In genomic region chr17:23960084-23960738, GRCm38 (mm10) we compare ENCODE assay signal across 8 mouse cellular contexts. TPM values are rescaled to one million over a fixed set of nuclear protein-coding genes. Genes with fewer than 3 reads are reported as not detected.
DNase-seq lines count a peak whose midpoint lies in the region; ATAC-seq and TF ChIP-seq lines count a peak whose summit lies in the region.

No protein-coding gene starts in this region.

- H3K36me3 ChIP-seq in embryonic facial prominence, embryonic 12.5 days, result no peaks in the 10 kb centered on the region
- H3K36me3 ChIP-seq in limb, embryonic 10.5 days, result no peaks in the 10 kb centered on the region
- H3K36me3 ChIP-seq in midbrain, embryonic 15.5 days (replicated peaks), result no peaks in the 10 kb centered on the region
- no peaks in the 10 kb centered on the region for H3K36me3 ChIP-seq in spleen, adult 2 months (ENCODE audit: control insufficient read depth, insufficient read depth, low read length)

- TF ChIP-seq POLR2A in spleen, adult 2 months (IDR thresholded peaks at IDR 0.05; ENCODE audit: low read depth, low read length), result no peak

- ATAC-seq in embryonic facial prominence, embryonic 12.5 days (ENCODE audit: insufficient number of reproducible peaks, insufficient read depth, low FRiP score, low TSS enrichment), result peak; percentile 84
- ATAC-seq in midbrain, embryonic 15.5 days (replicated peaks), result peak; percentile 94

- no peaks in the 10 kb centered on the region for H3K27me3 ChIP-seq in embryonic facial prominence, embryonic 12.5 days
- no peaks in the 10 kb centered on the region for H3K27me3 ChIP-seq in limb, embryonic 10.5 days (ENCODE audit: low read depth, poor library complexity, severe bottlenecking)
- H3K27me3 ChIP-seq in midbrain, embryonic 15.5 days (replicated peaks), result no peaks in the 10 kb centered on the region
- no peaks in the 10 kb centered on the region for H3K27me3 ChIP-seq in spleen, adult 2 months (ENCODE audit: control insufficient read depth, insufficient read depth, low read length)

- H3K4me3 ChIP-seq in embryonic facial prominence, embryonic 12.5 days, result no peak overlapping the region
- no peak overlapping the region for H3K4me3 ChIP-seq in limb, embryonic 10.5 days
- no peak overlapping the region for H3K4me3 ChIP-seq in midbrain, embryonic 15.5 days
- no peak overlapping the region for H3K4me3 ChIP-seq in spleen, adult 2 months (ENCODE audit: extremely low read depth, insufficient read depth, insufficient read length)

- no peaks in the 10 kb centered on the region for H3K4me1 ChIP-seq in embryonic facial prominence, embryonic 12.5 days
- 0 out of 2 replicates have a peak, but pooled peaks cover 6% of the 10 kb centered on the region for H3K4me1 ChIP-seq in limb, embryonic 10.5 days
- H3K4me1 ChIP-seq in midbrain, embryonic 15.5 days, result no peaks in the 10 kb centered on the region
- H3K4me1 ChIP-seq in spleen, adult 2 months (ENCODE audit: control insufficient read depth, insufficient read depth, insufficient read length), result no peaks in the 10 kb centered on the region

- peak; percentile 75 for DNase-seq in A20 (ENCODE audit: low read depth, low spot score)
- DNase-seq in adrenal gland, postnatal 36 days, result peak; percentile 76 to 80
- peak; percentile 71 to 87 for DNase-seq in heart, adult 18-20 months
- peak; percentile 78 for DNase-seq in kidney, adult 18-20 months
- peak; percentile 85 for DNase-seq in limb, embryonic 10.5 days (ENCODE audit: low spot score)
- peak in 1 of 2 experiments; percentile 65 for DNase-seq in spleen, adult 2 months (ENCODE audit: low read depth in 1 of 2, low spot score in 2 of 2)

- H3K9ac ChIP-seq in embryonic facial prominence, embryonic 12.5 days, result no peak overlapping the region
- no peak overlapping the region for H3K9ac ChIP-seq in midbrain, embryonic 15.5 days

- H3K9me3 ChIP-seq in embryonic facial prominence, embryonic 12.5 days, result no peaks in the 10 kb centered on the region
- no peaks in the 10 kb centered on the region for H3K9me3 ChIP-seq in limb, embryonic 10.5 days (replicated peaks)
- no peaks in the 10 kb centered on the region for H3K9me3 ChIP-seq in midbrain, embryonic 15.5 days

- WGBS in embryonic facial prominence, embryonic 12.5 days, result 38% methylated on average over 3 of the region's 3 CpGs
- 38% methylated on average over 3 of the region's 3 CpGs for WGBS in limb, embryonic 10.5 days
- 42% methylated on average over 3 of the region's 3 CpGs for WGBS in midbrain, embryonic 15.5 days
- 41% methylated on average over 3 of the region's 3 CpGs for WGBS in spleen, adult 2 months

- H3K27ac ChIP-seq in embryonic facial prominence, embryonic 12.5 days, result no peak overlapping the region
- peak overlapping the region; percentile 85 for H3K27ac ChIP-seq in limb, embryonic 10.5 days
- no peak overlapping the region for H3K27ac ChIP-seq in midbrain, embryonic 15.5 days
- H3K27ac ChIP-seq in spleen, adult 2 months (ENCODE audit: insufficient read depth, low read length), result no peak overlapping the region

- H3K4me2 ChIP-seq in embryonic facial prominence, embryonic 12.5 days (replicated peaks), result no peak overlapping the region
- H3K4me2 ChIP-seq in midbrain, embryonic 15.5 days, result no peak overlapping the region

- TF ChIP-seq CTCF in spleen, adult 2 months (IDR thresholded peaks at IDR 0.05; ENCODE audit: extremely low read depth, insufficient read depth, insufficient read length, insufficient replicate concordance), result peak; percentile 90; the same call in 1 of the 2 replicates

RNA-seq across cellular contexts. Expression of gene Sbpl, which starts 5.1 kb away (rescaled TPM):
- total RNA-seq in adrenal gland, postnatal 36 days (2021), result not detected
- not detected in 2 replicates for polyA plus RNA-seq in embryonic facial prominence, embryonic 12.5 days (2016; fragmentation: Nextera tagmentation; extraction: Ambion mirVana)
- total RNA-seq in heart, adult 18-20 months (2021), result not detected
- polyA plus RNA-seq in limb, embryonic 10.5 days (2016; fragmentation: Nextera tagmentation; extraction: Ambion mirVana), result not detected in 2 replicates
- polyA plus RNA-seq in midbrain, embryonic 15.5 days (2015; fragmentation: Nextera tagmentation; extraction: Ambion mirVana), result not detected in 2 replicates
- polyA plus RNA-seq in spleen, adult 2 months (2012; rRNA removed), result not detected in 2 replicates

RNA-seq across cellular contexts. Expression of gene Sbp, which starts 18.7 kb away (rescaled TPM):
- not detected for total RNA-seq in adrenal gland, postnatal 36 days (2021)
- polyA plus RNA-seq in embryonic facial prominence, embryonic 12.5 days (2016; fragmentation: Nextera tagmentation; extraction: Ambion mirVana), result not detected in 2 replicates
- total RNA-seq in heart, adult 18-20 months (2021), result not detected
- polyA plus RNA-seq in limb, embryonic 10.5 days (2016; fragmentation: Nextera tagmentation; extraction: Ambion mirVana), result not detected in 2 replicates
- not detected in 2 replicates for polyA plus RNA-seq in midbrain, embryonic 15.5 days (2015; fragmentation: Nextera tagmentation; extraction: Ambion mirVana)
- not detected in 2 replicates for polyA plus RNA-seq in spleen, adult 2 months (2012; rRNA removed)

RNA-seq across cellular contexts. Expression of gene Prss30, which starts 20.2 kb away (rescaled TPM):
- total RNA-seq in adrenal gland, postnatal 36 days (2021), result under 1 TPM; 0.23 to 0.33 TPM
- polyA plus RNA-seq in embryonic facial prominence, embryonic 12.5 days (2016; fragmentation: Nextera tagmentation; extraction: Ambion mirVana), result not detected in 2 replicates
- not detected for total RNA-seq in heart, adult 18-20 months (2021)
- polyA plus RNA-seq in limb, embryonic 10.5 days (2016; fragmentation: Nextera tagmentation; extraction: Ambion mirVana), result not detected in 2 replicates
- polyA plus RNA-seq in midbrain, embryonic 15.5 days (2015; fragmentation: Nextera tagmentation; extraction: Ambion mirVana), result not detected in 2 replicates
- polyA plus RNA-seq in spleen, adult 2 months (2012; rRNA removed), result 10.8 and 13.6 TPM in 2 replicates

RNA-seq across cellular contexts. Expression of gene Prss22, which starts 37.7 kb away (rescaled TPM):
- total RNA-seq in adrenal gland, postnatal 36 days (2021), result not detected
- polyA plus RNA-seq in embryonic facial prominence, embryonic 12.5 days (2016; fragmentation: Nextera tagmentation; extraction: Ambion mirVana), result 1.2 and 1.7 TPM in 2 replicates
- total RNA-seq in heart, adult 18-20 months (2021), result not detected
- polyA plus RNA-seq in limb, embryonic 10.5 days (2016; fragmentation: Nextera tagmentation; extraction: Ambion mirVana), result 1.3 and 1.7 TPM in 2 replicates
- polyA plus RNA-seq in midbrain, embryonic 15.5 days (2015; fragmentation: Nextera tagmentation; extraction: Ambion mirVana), result not detected in 2 replicates
- 0.06 TPM in 1 of 2 replicates, not detected in the other for polyA plus RNA-seq in spleen, adult 2 months (2012; rRNA removed)

RNA-seq across cellular contexts. Expression of gene Dcpp3, which starts 43.0 kb away (rescaled TPM):
- total RNA-seq in adrenal gland, postnatal 36 days (2021), result not detected
- polyA plus RNA-seq in embryonic facial prominence, embryonic 12.5 days (2016; fragmentation: Nextera tagmentation; extraction: Ambion mirVana), result not detected in 2 replicates
- not detected for total RNA-seq in heart, adult 18-20 months (2021)
- not detected in 2 replicates for polyA plus RNA-seq in limb, embryonic 10.5 days (2016; fragmentation: Nextera tagmentation; extraction: Ambion mirVana)
- polyA plus RNA-seq in midbrain, embryonic 15.5 days (2015; fragmentation: Nextera tagmentation; extraction: Ambion mirVana), result not detected in 2 replicates
- polyA plus RNA-seq in spleen, adult 2 months (2012; rRNA removed), result not detected in 2 replicates

Comparison
In these comparisons a context has a peak if more than half of its experiments do, and no peak if none do; other contexts are left out.
1. RNA of gene Prss30, which starts 20.2 kb away (polyA plus RNA-seq): 10.8 to 13.6 TPM in spleen, adult 2 months; not detected in embryonic facial prominence, embryonic 12.5 days, not detected in limb, embryonic 10.5 days and not detected in midbrain, embryonic 15.5 days; every median in the first group is over 10 times any median in the second.